Mouse (Mus musculus) adrenal gland, adult 2 months (tissue): ENCODE measurements around the gene Dlat. TPM values are rescaled to one million over a fixed set of nuclear protein-coding genes. Genes with fewer than 3 reads are reported as not detected.

Experiments
- DNase-seq: peaks from one replicate; pipeline ENCODE4 v3.0.0; 2021
- long read RNA-seq: library from polyadenylated mRNA; stranded (forward); transcript quantifications from one replicate; pipeline ENCODE4 v2.0.0, GENCODE M21; 2021
- polyA plus RNA-seq: library from polyadenylated mRNA; depleted of rRNA; stranded (reverse); fragments of >200 nt; gene quantifications from 2 replicates; pipeline ENCODE4 v1.2.3, GENCODE M21; 2012; rRNA removed
- total RNA-seq, 2 experiments: library from RNA; stranded (reverse); gene quantifications; 2 replicates each; pipeline ENCODE4 v1.2.3; 2021

Gene Dlat
- total RNA-seq (100 to 1,000 TPM; 152 to 160 TPM), polyA plus RNA-seq (30.1 and 32.5 TPM in 2 replicates)
- long read RNA-seq, full-length matches to known transcripts, result 282 of 292 reads
- long read RNA-seq, partial matches to known transcripts, result 5 of 292 reads
- long read RNA-seq, other reads (novel, unspliced or antisense), result 5 of 292 reads

GRCm38 (mm10) chr9:50659392-50660217, at the start of gene Dlat:
Dlat (minus strand) TSS chr9:50659780.
- peak; percentile 93 for DNase-seq

DNA sequence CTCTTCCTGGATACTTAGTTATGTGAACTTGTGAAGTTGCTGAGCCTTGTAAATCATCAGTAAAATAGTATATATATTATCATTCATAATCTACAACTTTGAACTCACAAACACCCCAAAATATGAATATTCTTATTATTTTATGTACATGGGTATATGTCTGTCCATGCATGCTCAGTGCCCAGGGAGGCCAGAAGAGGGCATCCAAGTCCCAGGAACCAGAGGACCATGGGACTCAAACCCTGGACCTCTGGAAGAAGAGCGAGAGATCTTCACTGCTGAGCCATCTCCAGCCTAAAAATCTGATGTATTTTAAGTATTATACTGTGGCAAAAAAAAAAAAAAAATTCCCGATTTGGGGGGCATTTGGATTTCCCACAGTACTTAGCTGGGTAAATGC, 49.5 kb upstream of the Dlat start:
- peak; percentile 49 for DNase-seq

DNA sequence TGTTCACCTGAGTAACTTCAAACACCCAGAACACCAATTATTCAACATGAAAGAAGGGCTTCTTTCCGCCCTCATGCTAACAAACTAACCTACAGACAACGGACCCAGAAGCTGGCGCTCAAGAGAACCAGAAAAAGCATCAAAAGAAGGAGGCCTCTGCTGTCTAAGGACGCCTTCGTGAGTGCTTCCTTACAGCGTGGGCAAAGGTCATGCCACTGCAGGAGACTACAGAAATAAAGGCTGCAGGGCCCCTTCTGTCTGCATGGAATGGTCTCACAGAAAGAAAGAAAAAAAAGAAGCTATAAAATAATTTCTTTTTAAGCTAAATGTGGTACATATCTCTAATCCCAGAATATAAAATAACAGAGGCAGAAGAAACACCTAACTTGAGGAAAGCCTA, 45.3 kb upstream of the Dlat start:
- no peak for DNase-seq

- DNase-seq, result peak; percentile 18
Measured at GRCm38 (mm10) chr9:50700921-50701691, 41.5 kb upstream of the Dlat start.

DNA sequence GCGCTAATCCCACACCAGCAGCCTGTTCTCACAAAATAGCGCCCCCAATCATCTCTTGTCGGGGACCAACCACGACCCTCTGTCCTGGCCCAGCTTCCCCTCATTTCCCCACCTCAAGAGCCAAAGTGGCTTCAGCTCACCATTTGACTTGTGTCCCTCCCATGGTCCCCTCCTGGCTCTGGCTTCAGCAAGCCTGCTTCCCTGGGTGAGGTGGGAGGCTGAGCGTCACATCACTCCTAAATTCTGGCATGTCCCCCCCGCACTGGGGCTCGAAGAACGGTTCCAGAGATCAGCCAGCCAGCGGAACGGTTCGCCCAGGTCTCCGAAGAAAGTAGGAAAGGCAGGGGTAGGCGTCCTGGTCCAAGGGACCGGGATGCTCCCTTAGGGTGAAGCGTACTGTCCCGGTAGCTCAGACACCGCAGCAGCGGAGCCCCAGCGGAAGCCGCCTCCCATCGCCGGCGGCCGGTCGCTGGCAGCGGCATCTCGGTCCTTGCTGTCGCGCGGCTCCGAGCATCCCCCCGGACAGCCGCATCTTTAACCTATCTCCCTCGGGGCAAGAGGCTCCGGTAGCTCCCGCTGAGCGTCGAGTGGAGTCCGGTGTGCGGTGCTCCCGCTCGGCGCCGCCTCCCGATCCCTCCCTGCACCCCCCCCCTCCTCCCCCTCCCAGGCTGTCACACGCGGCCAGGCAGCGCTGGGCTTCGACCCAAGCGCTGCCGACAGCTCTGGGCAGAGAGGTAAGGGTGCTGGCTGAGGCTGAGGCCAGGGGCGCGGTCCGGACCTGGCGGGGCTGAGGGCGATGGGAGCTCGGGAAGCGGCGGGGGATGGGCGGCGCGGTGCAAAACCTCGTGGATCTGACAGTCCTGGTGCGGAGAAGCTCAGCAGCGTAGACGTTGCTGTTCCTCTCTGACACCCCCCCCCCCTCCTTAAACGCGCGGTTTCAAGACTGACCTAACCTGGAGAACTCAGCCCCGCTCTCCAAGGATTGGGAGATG, 39.1 kb upstream of the Dlat start:
- peak; percentile 62 for DNase-seq

DNA sequence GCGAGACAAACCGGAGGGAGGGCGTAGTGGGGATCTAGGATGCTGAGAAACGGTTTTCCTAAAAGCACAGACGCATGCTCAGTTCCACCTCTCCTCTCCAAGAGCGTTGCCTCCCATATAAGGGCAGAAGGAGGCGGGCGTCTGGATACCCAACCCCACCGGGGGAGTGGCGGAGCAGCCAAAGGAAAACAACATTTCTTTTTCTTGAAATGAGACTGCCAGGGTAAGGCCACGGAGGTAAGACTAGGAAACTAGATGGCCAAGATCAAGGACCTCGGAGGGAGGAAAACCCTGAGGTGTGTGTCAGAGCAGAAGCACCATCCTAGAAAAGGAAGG, 38.1 kb upstream of the Dlat start:
- peak; percentile 85 for DNase-seq

- DNase-seq, result no peak
Measured at GRCm38 (mm10) chr9:50696851-50697705, 37.5 kb upstream of the Dlat start.

DNA sequence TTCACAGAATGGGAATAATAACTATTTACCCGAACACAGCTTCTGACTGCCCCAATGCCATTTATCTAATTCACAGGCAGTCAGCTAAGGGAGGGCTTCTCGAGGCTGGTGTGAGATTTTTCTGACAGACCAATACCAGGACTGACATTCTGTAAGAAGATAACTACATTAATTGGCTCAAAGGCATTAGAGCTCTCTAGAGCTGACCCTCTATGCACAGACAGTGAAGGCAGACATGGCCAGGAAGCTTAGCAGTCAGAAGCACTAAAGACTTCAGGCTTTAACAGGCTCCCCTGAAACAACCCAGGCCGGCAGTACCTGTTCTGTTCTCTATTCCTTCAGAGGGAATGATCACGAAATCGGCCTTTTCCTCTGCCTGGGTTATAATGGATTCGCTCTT, 35.6 kb upstream of the Dlat start:
- no peak for DNase-seq

DNA sequence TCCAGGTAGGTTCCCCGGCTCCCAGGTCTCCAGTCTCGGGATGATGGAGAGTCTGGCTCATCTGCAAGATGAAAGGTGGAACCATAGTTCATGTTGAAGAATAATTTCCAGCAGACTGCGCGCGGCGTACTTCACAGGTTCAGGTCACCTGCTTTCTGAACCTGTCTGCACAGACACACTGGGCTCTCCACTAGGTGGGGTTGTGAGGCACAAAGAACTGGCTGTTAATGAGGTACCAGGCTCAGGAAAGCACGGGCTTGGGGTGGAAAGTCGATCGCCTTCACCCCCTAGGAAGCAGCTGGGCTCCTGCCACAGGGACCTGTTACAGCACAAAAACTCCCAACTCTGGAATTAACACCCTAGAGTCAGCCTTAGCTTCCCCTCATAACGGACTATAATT, 34.1 kb upstream of the Dlat start:
- peak; percentile 21 for DNase-seq

DNA sequence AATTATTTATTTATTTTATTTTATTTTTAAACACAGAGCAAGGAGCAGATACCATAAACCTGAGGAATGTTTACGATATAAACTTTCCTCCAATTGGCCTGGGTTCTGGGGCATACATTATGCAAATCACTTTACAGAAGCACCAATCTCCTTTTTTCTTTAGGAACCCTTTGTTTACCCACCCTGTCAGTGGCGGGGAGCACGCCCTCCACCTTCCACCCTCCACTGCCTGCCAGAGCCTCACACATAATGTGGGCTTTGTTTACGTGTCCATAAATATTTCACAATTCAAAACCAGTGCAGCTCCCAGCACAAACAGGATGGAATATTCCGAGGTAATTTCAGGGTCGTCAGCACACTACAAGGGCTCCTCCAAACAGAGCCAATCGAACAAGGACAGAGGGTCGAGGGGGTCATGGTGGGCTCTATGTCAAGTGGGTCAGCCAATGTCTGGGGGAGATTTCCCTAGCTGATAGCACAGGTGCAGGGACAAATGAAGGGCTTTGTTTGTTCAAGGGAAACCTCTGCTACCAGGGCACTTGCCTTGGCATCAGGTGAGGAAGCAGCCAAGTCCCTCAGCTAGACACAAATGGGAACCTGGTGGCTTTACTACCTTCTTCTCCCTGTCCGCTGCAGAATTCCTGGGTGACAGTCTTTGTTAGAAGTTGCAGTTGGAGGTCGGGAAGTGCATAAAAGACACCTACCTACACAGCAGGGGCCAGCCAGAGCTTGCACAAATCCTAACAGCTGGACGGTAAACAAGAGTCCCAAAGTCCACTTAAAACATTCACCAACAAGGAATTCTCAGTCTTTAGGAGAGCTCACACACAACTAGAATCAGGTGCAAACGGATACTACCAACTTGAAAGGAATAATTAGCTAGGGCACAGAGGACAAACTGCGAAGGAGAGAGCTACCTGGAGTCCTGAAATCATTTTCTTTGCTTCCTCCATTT, 33.3 kb upstream of the Dlat start:
- DNase-seq, result no peak

- no peak for DNase-seq
Measured at GRCm38 (mm10) chr9:50686866-50687652, 27.5 kb upstream of the Dlat start.

- no peak for DNase-seq
Measured at GRCm38 (mm10) chr9:50681727-50682126, 22.1 kb upstream of the Dlat start.

- no peak for DNase-seq
Measured at GRCm38 (mm10) chr9:50679406-50679805, 19.8 kb upstream of the Dlat start.

GRCm38 (mm10) chr9:50674771-50675170, 15.2 kb upstream of the Dlat start:
- DNase-seq, result no peak

GRCm38 (mm10) chr9:50670690-50671089, 11.1 kb upstream of the Dlat start:
- peak; percentile 57 for DNase-seq

- no peak for DNase-seq
Measured at GRCm38 (mm10) chr9:50667579-50668498, 8.3 kb upstream of the Dlat start.

DNA sequence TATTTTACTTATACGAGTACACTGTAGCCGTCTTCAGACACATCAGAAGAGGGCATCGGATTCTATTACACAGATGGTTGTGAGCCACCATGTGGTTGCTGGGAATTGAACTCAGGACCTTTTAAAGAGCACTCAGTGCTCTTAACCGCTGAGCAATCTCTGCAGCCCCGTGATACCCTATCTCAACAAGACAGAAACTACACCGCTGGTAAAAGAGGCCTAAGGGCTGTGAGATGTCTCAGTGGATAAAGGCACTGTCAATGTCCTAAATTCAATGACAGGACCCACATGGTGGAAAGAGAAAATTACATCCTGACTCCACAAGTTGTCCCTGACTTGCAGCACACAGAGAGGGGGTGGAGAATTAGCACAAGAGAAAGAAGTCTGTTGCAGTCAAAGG, 6.9 kb upstream of the Dlat start:
- DNase-seq, result no peak

DNA sequence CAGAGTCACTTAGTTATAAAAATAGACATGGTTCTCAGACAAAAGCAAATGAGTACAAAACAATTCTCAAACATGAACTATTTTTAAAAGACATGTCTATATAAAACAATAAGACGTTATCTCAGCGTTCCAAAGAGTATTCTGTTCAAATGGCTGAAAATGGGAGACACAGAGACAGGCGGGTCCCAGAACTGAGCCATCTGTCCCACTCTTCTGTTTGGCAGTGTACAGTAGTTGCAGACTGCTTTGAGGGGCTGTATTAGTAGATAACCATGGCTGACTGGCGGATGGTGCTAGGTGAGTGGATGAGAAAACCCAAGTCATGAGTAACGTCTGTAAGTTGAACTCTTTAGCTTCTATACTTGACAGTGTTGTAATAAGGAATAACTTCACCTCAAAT, 5.2 kb upstream of the Dlat start:
- DNase-seq, result no peak
